ENCODE assay signal across 8 mouse cellular contexts in the genomic region with DNA sequence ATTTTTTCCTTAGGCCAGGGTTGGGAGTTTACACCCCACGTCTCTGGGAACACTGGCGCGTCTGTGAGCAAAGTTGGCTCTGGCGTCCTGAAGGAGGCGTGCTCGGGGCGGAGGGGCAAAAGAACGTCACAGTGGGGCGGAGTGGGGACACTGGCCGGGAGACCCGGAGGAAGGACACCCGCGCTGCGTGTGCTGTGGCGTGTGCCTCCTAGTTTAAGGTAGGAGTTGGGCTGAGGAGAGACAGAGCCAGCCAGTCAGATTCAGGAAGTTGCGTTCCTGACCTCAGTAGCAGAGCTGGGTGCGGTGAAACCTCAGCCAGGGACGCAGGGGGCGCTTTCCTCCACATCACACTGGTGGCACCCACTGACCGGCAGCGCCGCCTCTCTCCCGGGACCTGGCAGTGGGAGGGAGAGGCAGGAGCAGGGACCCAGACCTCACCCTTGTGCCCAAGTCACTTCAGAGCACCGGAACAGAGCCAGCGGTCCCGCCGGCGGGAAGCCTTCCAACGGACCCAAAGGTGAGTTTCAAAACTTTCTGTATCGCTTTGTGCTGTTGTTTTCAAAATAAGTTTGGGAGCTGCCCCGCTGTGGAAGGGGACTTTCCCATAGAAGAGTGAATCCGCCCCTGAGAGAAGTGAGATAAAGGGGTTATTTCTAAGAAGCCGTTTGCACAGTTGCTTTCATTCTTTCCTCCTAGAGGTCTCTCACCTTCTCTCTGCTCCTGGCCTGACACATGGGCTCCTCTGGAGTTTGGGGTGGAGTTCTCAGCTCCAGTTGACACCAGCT. TPM values are rescaled to one million over a fixed set of nuclear protein-coding genes. Genes with fewer than 3 reads are reported as not detected.
DNase-seq lines count a peak whose midpoint lies in the region; ATAC-seq and TF ChIP-seq lines count a peak whose summit lies in the region.

A gene (plus strand): TSS at position 146 of the 785 bp plus-strand sequence.

- H3K9ac ChIP-seq in intestine, embryonic 15.5 days = peak within 1 kb of the TSS; percentile 54
- H3K9ac ChIP-seq in liver, postnatal 0 days (replicated peaks) = peak within 1 kb of the TSS; percentile 80
- peak within 1 kb of the TSS; percentile 52 for H3K9ac ChIP-seq in neural tube, embryonic 11.5 days (ENCODE audit: low read length)

- peak within 1 kb of the TSS; percentile 88 for H3K4me2 ChIP-seq in intestine, embryonic 15.5 days (replicated peaks)
- H3K4me2 ChIP-seq in liver, postnatal 0 days (ENCODE audit: low read depth, low read length) = peak within 1 kb of the TSS; percentile 85
- peak within 1 kb of the TSS; percentile 65 for H3K4me2 ChIP-seq in neural tube, embryonic 11.5 days (ENCODE audit: low read depth)

- peak within 1 kb of the TSS; percentile 52 for H3K4me3 ChIP-seq in intestine, embryonic 15.5 days (replicated peaks)
- peak within 1 kb of the TSS; percentile 78 for H3K4me3 ChIP-seq in liver, postnatal 0 days (ENCODE audit: low read depth, low read length)
- peak within 1 kb of the TSS; percentile 31 for H3K4me3 ChIP-seq in neural tube, embryonic 11.5 days (ENCODE audit: low read depth, low read length)

- H3K27me3 ChIP-seq in intestine, embryonic 15.5 days (replicated peaks) = no peaks in the 10 kb centered on the region
- no peaks in the 10 kb centered on the region for H3K27me3 ChIP-seq in liver, postnatal 0 days (ENCODE audit: insufficient read depth, low read length)
- no peaks in the 10 kb centered on the region for H3K27me3 ChIP-seq in neural tube, embryonic 11.5 days (ENCODE audit: control insufficient read depth, insufficient read depth, low read length)

- H3K27ac ChIP-seq in intestine, embryonic 15.5 days = 0 out of 2 replicates have a peak within 1 kb of the TSS, but pooled peaks have one; percentile 4
- H3K27ac ChIP-seq in liver, postnatal 0 days (ENCODE audit: low read depth) = peak within 1 kb of the TSS; percentile 88
- H3K27ac ChIP-seq in neural tube, embryonic 11.5 days (ENCODE audit: low read depth, low read length) = no peak within 1 kb of the TSS

- peak; percentile 71 for DNase-seq in 3T3-L1 (ENCODE audit: low read depth, low spot score)
- DNase-seq in WW6 (ENCODE audit: low read depth, low spot score) = peak; percentile 9
- DNase-seq in embryo, embryonic 10 days (ENCODE audit: low spot score) = peak; percentile 66
- no peak for DNase-seq in gonadal fat pad, adult 2 months (ENCODE audit: low read depth)
- peak; percentile 85 for DNase-seq in liver, postnatal 0 days
- DNase-seq in neural tube, embryonic 11.5 days (ENCODE audit: low spot score) = peak; percentile 61
- DNase-seq in thymus, adult 18-20 months = peak; percentile 79 to 84

- TF ChIP-seq EP300 in liver, postnatal 0 days (IDR thresholded peaks at IDR 0.05; ENCODE audit: low read depth) = 0 out of 2 replicates have a peak, but pooled peaks have one; percentile 5

- WGBS in intestine, embryonic 15.5 days = 3% methylated on average over 32 of the region's 33 CpGs
- WGBS in liver, postnatal 0 days (ENCODE audit: insufficient replicate concordance) = under 1% methylated on average over 33 of the region's 33 CpGs
- WGBS in neural tube, embryonic 11.5 days = 4% methylated on average over 33 of the region's 33 CpGs

- peak; percentile 82 for TF ChIP-seq CTCF in liver, postnatal 0 days (IDR thresholded peaks at IDR 0.05; ENCODE audit: low read depth)

- no peaks in the 10 kb centered on the region for H3K36me3 ChIP-seq in intestine, embryonic 15.5 days
- H3K36me3 ChIP-seq in liver, postnatal 0 days (replicated peaks; ENCODE audit: insufficient read depth, low read length) = peaks cover 4% of the 10 kb centered on the region; the same call in 1 of the 2 replicates
- no peaks in the 10 kb centered on the region for H3K36me3 ChIP-seq in neural tube, embryonic 11.5 days (ENCODE audit: control insufficient read depth, insufficient read depth, low read length)

- no peaks in the 10 kb centered on the region for H3K9me3 ChIP-seq in intestine, embryonic 15.5 days
- no peaks in the 10 kb centered on the region for H3K9me3 ChIP-seq in liver, postnatal 0 days (ENCODE audit: low read length)
- H3K9me3 ChIP-seq in neural tube, embryonic 11.5 days (ENCODE audit: control insufficient read depth, low read length) = no peaks in the 10 kb centered on the region

- H3K4me1 ChIP-seq in intestine, embryonic 15.5 days (replicated peaks) = 0 out of 2 replicates have a peak, but pooled peaks cover 3% of the 10 kb centered on the region
- H3K4me1 ChIP-seq in liver, postnatal 0 days (ENCODE audit: insufficient read depth) = peaks cover 40% of the 10 kb centered on the region
- no peaks in the 10 kb centered on the region for H3K4me1 ChIP-seq in neural tube, embryonic 11.5 days (ENCODE audit: control insufficient read depth, insufficient read depth, low read length)

- ATAC-seq in intestine, embryonic 15.5 days = peak; percentile 95
- peak; percentile 83 for ATAC-seq in liver, postnatal 0 days
- ATAC-seq in neural tube, embryonic 11.5 days (ENCODE audit: insufficient read depth, low FRiP score, low TSS enrichment) = peak; percentile 71

RNA-seq across cellular contexts. Expression of the gene that starts here (rescaled TPM):
- polyA plus RNA-seq in gonadal fat pad, adult 2 months (2012; rRNA removed) = 8.8 and 13.2 TPM in 2 replicates
- 9.6 and 10.5 TPM in 2 replicates for polyA plus RNA-seq in intestine, embryonic 15.5 days (2015; fragmentation: Nextera tagmentation; extraction: Ambion mirVana)
- polyA plus RNA-seq in liver, postnatal 0 days (2015; fragmentation: Nextera tagmentation; extraction: Ambion mirVana) = 16.5 and 23.0 TPM in 2 replicates
- polyA plus RNA-seq in neural tube, embryonic 11.5 days (2014; fragmentation: Nextera tagmentation; extraction: Ambion mirVana) = 2.2 and 2.9 TPM in 2 replicates
